Mouse (Mus musculus): Measurements from ENCODE around the gene Muc1. TPM values are rescaled to one million over a fixed set of nuclear protein-coding genes. Genes with fewer than 3 reads are reported as not detected.

Muc1 gene
- polyA plus RNA-seq, 1 experiment from 2014 or later: 64.2 TPM

DNA sequence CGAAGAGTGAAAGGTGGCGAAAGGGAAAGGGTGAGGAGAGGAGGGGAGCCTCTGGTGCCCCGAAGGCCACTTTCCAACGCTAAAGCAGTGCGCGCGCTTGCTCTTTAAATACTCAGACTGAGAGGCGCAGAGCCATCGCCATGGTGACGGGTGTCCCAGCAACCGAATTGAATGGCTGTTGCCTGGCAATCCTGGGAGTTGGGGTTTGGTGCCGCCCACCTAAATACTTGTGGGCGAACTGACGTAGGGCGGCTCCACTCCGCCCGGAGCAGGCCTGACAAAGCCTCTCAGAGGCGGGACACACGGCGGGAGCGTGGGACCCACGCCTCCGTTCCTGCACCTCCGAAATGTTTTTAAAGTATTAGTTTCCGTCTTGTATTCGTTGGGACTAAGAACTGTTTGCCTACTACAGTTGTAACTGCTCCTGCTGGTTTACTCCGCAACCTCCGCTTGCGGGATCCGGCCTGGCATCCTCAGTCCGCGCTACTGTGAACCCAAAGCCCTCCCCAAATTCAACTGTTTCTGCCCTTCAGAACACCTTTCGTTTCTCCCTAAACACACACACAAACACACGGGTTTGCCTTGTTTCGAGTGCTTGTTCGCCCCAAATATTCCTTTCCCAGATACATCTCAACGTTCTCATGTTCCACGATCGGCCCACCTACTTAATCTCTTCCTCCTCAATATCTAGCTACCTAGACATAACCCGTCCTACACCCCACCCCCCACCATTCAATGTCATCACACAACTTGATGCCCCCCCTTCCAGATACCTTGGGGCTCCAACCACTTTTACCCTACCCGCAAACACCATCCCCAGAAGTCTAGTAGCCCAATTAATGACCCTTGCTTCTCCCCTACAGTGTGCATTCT is 1.3 kb upstream of the Muc1 start:
- H3K9me3 ChIP-seq: no peaks in the 10 kb centered on the region
- 4% methylated on average over 41 of the region's 41 CpGs for whole genome bisulfite sequencing

DNA sequence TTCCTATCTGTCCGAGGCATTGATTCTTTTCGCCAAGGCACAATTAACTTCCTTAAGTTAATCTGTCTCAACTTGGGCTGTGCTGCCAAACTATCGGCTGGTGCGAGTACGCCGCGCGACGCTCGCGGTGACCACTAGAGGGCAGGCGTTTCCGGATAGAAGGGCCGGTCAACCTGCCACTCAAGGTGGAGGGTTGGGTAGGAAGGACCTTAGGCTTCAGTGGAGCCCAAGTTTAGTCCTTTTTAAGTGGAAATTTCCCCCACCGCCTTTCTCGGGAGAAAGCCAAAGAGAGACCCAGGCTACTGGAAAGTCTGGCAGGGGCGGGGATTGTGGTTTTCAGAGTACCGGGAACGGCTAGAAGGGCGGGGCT is 692 bp upstream of the Muc1 start:
- WGBS: 1% methylated on average over 20 of the region's 20 CpGs
- no peaks in the 10 kb centered on the region for H3K36me3 ChIP-seq
- peak; percentile 20; the same call in 1 of the 2 replicates for ATAC-seq (ENCODE audit: insufficient read depth, low FRiP score, low read depth)
- peak overlapping the region; percentile 82 for H3K4me2 ChIP-seq
- H3K27ac ChIP-seq: peak overlapping the region; percentile 60
- H3K9ac ChIP-seq: no peak overlapping the region
- H3K9me3 ChIP-seq: no peaks in the 10 kb centered on the region
- H3K4me1 ChIP-seq: peaks cover 30% of the 10 kb centered on the region
- peak overlapping the region; percentile 46 for H3K4me3 ChIP-seq (replicated peaks)
- no peaks in the 10 kb centered on the region for H3K27me3 ChIP-seq (replicated peaks)

More for the DNA sequence above, 1.3 kb upstream of the Muc1 start:
- H3K27me3 ChIP-seq (replicated peaks): no peaks in the 10 kb centered on the region
- H3K4me1 ChIP-seq: peaks cover 27% of the 10 kb centered on the region
- H3K9ac ChIP-seq: no peak overlapping the region
- ATAC-seq (ENCODE audit: insufficient read depth, low FRiP score, low read depth): peak; percentile 74
- H3K27ac ChIP-seq: peak overlapping the region; percentile 60
- H3K4me2 ChIP-seq: peak overlapping the region; percentile 82
- H3K4me3 ChIP-seq (replicated peaks): peak overlapping the region; percentile 46
- H3K36me3 ChIP-seq: no peaks in the 10 kb centered on the region

GRCm38 (mm10) chr3:89229276-89229675 is 419 bp downstream of the Muc1 start:
- WGBS: 45% methylated on average over 4 of the region's 4 CpGs
- Histone ChIP-seq H3K27me3 (replicated peaks) (no peaks in the 10 kb centered on the region), H3K4me2 (peak overlapping the region; percentile 82), H3K9me3 (no peaks in the 10 kb centered on the region), H3K4me3 (replicated peaks) (peak overlapping the region; percentile 46), H3K9ac (no peak overlapping the region), H3K4me1 (peaks cover 37% of the 10 kb centered on the region), H3K36me3 (no peaks in the 10 kb centered on the region), H3K27ac (peak overlapping the region; percentile 60)
- ATAC-seq (ENCODE audit: insufficient read depth, low FRiP score, low read depth): no peak

- Histone ChIP-seq H3K36me3 (no peaks in the 10 kb centered on the region), H3K4me2 (peak overlapping the region; percentile 82), H3K9ac (0 out of 2 replicates have a peak overlapping the region, but pooled peaks have one; percentile 1), H3K4me3 (replicated peaks) (peak overlapping the region; percentile 25; the same call in 1 of the 2 replicates), H3K27ac (no peak overlapping the region), H3K9me3 (no peaks in the 10 kb centered on the region), H3K27me3 (replicated peaks) (no peaks in the 10 kb centered on the region), H3K4me1 (peaks cover 32% of the 10 kb centered on the region)
- 77% methylated on average over 2 of the region's 2 CpGs for WGBS
- no peak for ATAC-seq (ENCODE audit: insufficient read depth, low FRiP score, low read depth)
Observed at GRCm38 (mm10) chr3:89230561-89230960, 1.7 kb downstream of the Muc1 start.

DNA sequence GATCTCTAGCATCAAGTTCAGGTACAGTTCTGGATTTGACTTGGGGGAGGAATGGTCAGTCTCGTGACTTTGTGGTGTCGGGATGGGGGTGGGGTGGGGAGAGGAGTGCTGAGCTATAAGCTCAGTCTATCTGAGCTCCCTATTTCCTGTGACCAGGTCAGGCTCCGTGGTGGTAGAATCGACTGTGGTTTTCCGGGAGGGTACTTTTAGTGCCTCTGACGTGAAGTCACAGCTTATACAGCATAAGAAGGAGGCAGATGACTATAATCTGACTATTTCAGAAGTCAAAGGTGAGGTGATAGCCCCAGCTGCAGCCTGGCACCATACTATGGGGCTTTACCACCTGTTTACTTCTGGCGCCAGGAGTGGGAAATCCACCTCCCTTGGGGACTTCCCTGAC is 2.5 kb downstream of the Muc1 start:
- Histone ChIP-seq H3K4me1 (peaks cover 29% of the 10 kb centered on the region), H3K4me3 (replicated peaks) (peak overlapping the region; percentile 25), H3K9me3 (no peaks in the 10 kb centered on the region), H3K4me2 (peak overlapping the region; percentile 82), H3K27ac (peak overlapping the region; percentile 88; the same call in 1 of the 2 replicates), H3K36me3 (no peaks in the 10 kb centered on the region), H3K9ac (no peak overlapping the region), H3K27me3 (replicated peaks) (no peaks in the 10 kb centered on the region)
- no peak for ATAC-seq (ENCODE audit: insufficient read depth, low FRiP score, low read depth)
- WGBS: 57% methylated on average over 7 of the region's 7 CpGs

DNA sequence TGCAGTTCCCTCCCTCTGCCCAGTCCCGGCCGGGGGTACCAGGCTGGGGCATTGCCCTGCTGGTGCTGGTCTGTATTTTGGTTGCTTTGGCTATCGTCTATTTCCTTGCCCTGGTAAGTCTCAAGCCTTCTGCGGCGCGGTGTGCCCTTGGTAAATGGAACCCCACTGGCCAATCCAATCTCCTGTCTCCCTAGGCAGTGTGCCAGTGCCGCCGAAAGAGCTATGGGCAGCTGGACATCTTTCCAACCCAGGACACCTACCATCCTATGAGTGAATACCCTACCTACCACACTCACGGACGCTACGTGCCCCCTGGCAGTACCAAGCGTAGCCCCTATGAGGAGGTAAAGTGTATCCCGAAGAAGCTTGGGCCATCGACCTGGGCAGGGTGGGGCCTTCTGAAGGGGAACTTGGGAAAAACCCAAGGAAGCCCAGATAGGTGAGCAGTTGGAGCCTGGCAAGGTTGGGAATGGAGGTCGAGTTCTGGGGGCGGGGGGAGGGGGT is 3.0 kb downstream of the Muc1 start:
- H3K4me3 ChIP-seq (replicated peaks): peak overlapping the region; percentile 25
- H3K27ac ChIP-seq: peak overlapping the region; percentile 88; the same call in 1 of the 2 replicates
- WGBS: 69% methylated on average over 16 of the region's 16 CpGs
- no peaks in the 10 kb centered on the region for H3K36me3 ChIP-seq
- H3K4me2 ChIP-seq: peak overlapping the region; percentile 82
- no peak for ATAC-seq (ENCODE audit: insufficient read depth, low FRiP score, low read depth)
- H3K27me3 ChIP-seq (replicated peaks): no peaks in the 10 kb centered on the region
- peaks cover 24% of the 10 kb centered on the region for H3K4me1 ChIP-seq
- no peak overlapping the region for H3K9ac ChIP-seq
- no peaks in the 10 kb centered on the region for H3K9me3 ChIP-seq

DNA sequence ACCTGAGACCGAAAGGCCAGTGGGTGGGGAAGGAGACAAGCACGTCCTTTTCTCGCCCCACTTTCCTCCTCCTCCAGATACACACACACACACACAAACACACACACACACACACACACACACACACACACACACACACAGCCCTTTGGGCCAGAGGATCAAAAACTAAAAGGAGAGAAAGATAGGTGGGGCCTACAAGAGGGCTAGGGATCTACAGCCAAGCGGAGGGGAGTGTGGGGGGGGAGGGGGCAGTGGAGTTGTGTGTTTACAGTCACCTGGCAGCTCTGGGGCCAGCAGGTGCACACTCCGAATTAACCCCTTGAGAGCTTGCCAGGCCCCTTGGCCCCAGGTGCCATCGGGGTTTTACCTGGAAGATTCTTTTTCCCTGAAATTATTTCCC is 3.8 kb downstream of the Muc1 start:
- H3K9me3 ChIP-seq: no peaks in the 10 kb centered on the region
- peak overlapping the region; percentile 82 for H3K4me2 ChIP-seq
- peak overlapping the region; percentile 88 for H3K27ac ChIP-seq
- WGBS: 42% methylated on average over 6 of the region's 6 CpGs
- no peak for ATAC-seq (ENCODE audit: insufficient read depth, low FRiP score, low read depth)
- H3K9ac ChIP-seq: no peak overlapping the region
- 0 out of 2 replicates have a peak, but pooled peaks cover 4% of the 10 kb centered on the region for H3K36me3 ChIP-seq
- H3K4me3 ChIP-seq (replicated peaks): peak overlapping the region; percentile 25; the same call in 1 of the 2 replicates
- peaks cover 17% of the 10 kb centered on the region; the same call in 1 of the 2 replicates for H3K4me1 ChIP-seq
- no peaks in the 10 kb centered on the region for H3K27me3 ChIP-seq (replicated peaks)

DNA sequence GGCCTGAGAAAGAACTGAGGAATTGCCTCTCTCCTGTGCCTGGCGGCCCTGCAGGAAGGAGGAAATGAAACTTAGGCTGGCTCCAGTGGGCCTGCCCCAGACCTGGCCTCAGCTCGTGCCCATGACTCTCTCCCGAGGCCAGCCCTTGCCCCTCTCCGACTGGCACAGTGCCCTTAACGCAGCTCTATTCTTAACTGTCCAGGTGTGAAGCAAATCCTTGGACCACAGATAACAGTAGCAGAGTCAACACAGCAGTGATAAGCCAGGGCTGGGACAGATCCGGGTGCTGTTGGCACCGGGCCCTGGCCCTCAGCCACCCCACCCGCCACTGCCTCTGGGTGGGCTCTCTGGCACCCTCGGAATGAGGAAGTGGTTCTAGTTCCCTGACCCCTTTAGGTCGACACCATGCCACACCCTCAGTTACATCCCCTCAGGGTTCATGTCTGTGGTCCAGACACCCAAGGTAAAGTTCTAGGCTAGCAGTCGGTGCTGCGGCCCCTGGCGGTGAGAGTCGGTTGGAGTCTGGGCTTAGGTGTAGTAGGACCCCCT is 4.8 kb downstream of the Muc1 start:
- peak overlapping the region; percentile 36; the same call in 1 of the 2 replicates for H3K4me2 ChIP-seq
- no peaks in the 10 kb centered on the region for H3K9me3 ChIP-seq
- H3K9ac ChIP-seq: no peak overlapping the region
- ATAC-seq (ENCODE audit: insufficient read depth, low FRiP score, low read depth): peak; percentile 76
- H3K36me3 ChIP-seq: 0 out of 2 replicates have a peak, but pooled peaks cover 4% of the 10 kb centered on the region
- H3K27ac ChIP-seq: peak overlapping the region; percentile 88
- WGBS: 54% methylated on average over 14 of the region's 14 CpGs
- H3K4me3 ChIP-seq (replicated peaks): no peak overlapping the region
- no peaks in the 10 kb centered on the region for H3K27me3 ChIP-seq (replicated peaks)
- peaks cover 11% of the 10 kb centered on the region; the same call in 1 of the 2 replicates for H3K4me1 ChIP-seq

DNA sequence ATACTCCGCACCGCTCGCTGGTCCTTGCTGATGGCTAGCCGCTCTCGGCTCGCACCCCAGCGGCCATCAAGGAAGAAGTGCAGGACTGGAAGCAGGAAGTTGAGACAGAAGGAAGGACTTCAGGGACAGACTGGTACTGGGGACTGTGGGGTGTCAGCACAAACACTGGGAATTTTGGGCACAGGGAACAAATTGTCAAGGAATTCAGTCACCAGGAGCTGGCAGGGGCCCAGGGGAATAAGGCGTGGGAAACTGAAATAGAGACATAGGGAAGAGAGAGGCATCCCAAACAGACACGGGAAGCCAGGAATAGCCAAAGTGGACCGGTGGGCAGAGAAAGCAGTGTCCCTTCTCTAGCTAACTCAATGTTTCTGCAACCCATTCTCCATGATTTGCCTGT is 7.7 kb downstream of the Muc1 start:
- no peaks in the 10 kb centered on the region for H3K27me3 ChIP-seq (replicated peaks)
- no peak overlapping the region for H3K27ac ChIP-seq
- H3K4me2 ChIP-seq: no peak overlapping the region
- H3K4me1 ChIP-seq: peaks cover 10% of the 10 kb centered on the region; the same call in 1 of the 2 replicates
- no peaks in the 10 kb centered on the region for H3K9me3 ChIP-seq
- 0 out of 2 replicates have a peak, but pooled peaks cover 4% of the 10 kb centered on the region for H3K36me3 ChIP-seq
- no peak overlapping the region for H3K9ac ChIP-seq
- no peak for ATAC-seq (ENCODE audit: insufficient read depth, low FRiP score, low read depth)
- H3K4me3 ChIP-seq (replicated peaks): no peak overlapping the region
- WGBS: 85% methylated on average over 10 of the region's 10 CpGs

- H3K36me3 ChIP-seq: 0 out of 2 replicates have a peak, but pooled peaks cover 4% of the 10 kb centered on the region
- H3K9me3 ChIP-seq: no peaks in the 10 kb centered on the region
- H3K4me1 ChIP-seq: peaks cover 10% of the 10 kb centered on the region; the same call in 1 of the 2 replicates
- H3K27me3 ChIP-seq (replicated peaks): no peaks in the 10 kb centered on the region
- no peak overlapping the region for H3K9ac ChIP-seq
- ATAC-seq (ENCODE audit: insufficient read depth, low FRiP score, low read depth): no peak
- H3K4me2 ChIP-seq: no peak overlapping the region
- WGBS: 89% methylated on average over 21 of the region's 21 CpGs
- H3K4me3 ChIP-seq (replicated peaks): no peak overlapping the region
- no peak overlapping the region for H3K27ac ChIP-seq
Observed at GRCm38 (mm10) chr3:89237682-89238081, 8.8 kb downstream of the Muc1 start.

DNA sequence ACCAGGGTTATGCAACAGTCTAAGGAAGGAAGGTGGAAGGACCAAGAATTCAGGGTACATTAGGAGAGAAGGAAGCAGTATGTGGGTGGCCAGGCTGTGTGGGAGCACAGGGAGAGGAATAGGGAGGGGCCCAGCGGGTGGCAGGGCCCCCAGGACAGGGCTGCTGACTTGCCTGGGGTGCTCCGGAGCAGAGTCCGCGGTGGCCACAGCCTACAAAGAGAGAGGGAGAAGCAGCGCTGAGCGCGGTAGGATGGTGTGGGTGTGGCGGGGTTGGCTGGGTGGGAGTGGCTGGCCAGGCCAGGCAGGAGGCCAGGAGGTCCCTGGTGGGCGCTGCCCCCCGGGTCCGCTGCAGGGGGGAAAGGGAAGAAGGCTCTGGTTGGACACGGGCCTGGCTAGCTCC is 9.6 kb downstream of the Muc1 start:
- Histone ChIP-seq H3K4me2 (no peak overlapping the region), H3K36me3 (0 out of 2 replicates have a peak, but pooled peaks cover 4% of the 10 kb centered on the region), H3K27me3 (replicated peaks) (no peaks in the 10 kb centered on the region), H3K9me3 (no peaks in the 10 kb centered on the region), H3K27ac (no peak overlapping the region), H3K4me1 (peaks cover 8% of the 10 kb centered on the region; the same call in 1 of the 2 replicates), H3K9ac (no peak overlapping the region), H3K4me3 (replicated peaks) (no peak overlapping the region)
- WGBS: 52% methylated on average over 12 of the region's 12 CpGs
- peak; percentile 23; the same call in 1 of the 2 replicates for ATAC-seq (ENCODE audit: insufficient read depth, low FRiP score, low read depth)
